Mouse (Mus musculus) intestine, embryonic 15.5 days (tissue): ENCODE results near the gene Mycbp2. TPM values are rescaled to one million over a fixed set of nuclear protein-coding genes. Genes with fewer than 3 reads are reported as not detected.

Experiments used
- ATAC-seq: fragments of 200-750 bp; cut with Nextera tagmentation; 2 replicates; pipeline ENCODE4 v1.8.0; 2017; ENCODE audit warnings: moderate TSS enrichment, moderate library complexity
- H3K27ac ChIP-seq: fragments of 300-500 bp; sonication (generic); 2 replicates; pipeline ENCODE4 v1.5.1; 2015; ENCODE audit warnings: mild to moderate bottlenecking, inconsistent platforms
- H3K27me3 ChIP-seq: fragments of 300-500 bp; sonication (generic); replicated peaks from 2 replicates; pipeline ENCODE4 v1.6.1; 2015; ENCODE audit warnings: inconsistent platforms
- H3K36me3 ChIP-seq: fragments of 300-500 bp; sonication (generic); 2 replicates; pipeline ENCODE4 v1.6.1; 2015; ENCODE audit warnings: inconsistent platforms
- H3K4me1 ChIP-seq: fragments of 300-500 bp; sonication (generic); replicated peaks from 2 replicates; pipeline ENCODE4 v1.6.1; 2015; ENCODE audit warnings: inconsistent platforms
- H3K4me2 ChIP-seq: fragments of 300-500 bp; sonication (generic); replicated peaks from 2 replicates; pipeline ENCODE4 v1.6.1; 2015; ENCODE audit warnings: mild to moderate bottlenecking, inconsistent platforms
- H3K4me3 ChIP-seq: fragments of 300-500 bp; sonication (generic); replicated peaks from 2 replicates; pipeline ENCODE4 v1.5.1; 2015; ENCODE audit warnings: inconsistent platforms
- H3K9ac ChIP-seq: fragments of 300-500 bp; sonication (generic); 2 replicates; pipeline ENCODE4 v1.6.1; 2015; ENCODE audit warnings: inconsistent platforms
- H3K9me3 ChIP-seq: fragments of 300-500 bp; sonication (generic); 2 replicates; pipeline ENCODE4 v1.6.1; 2016; ENCODE audit warnings: inconsistent platforms
- WGBS: fragments of 180-500 bp; shearing (Covaris S2); methylation state at CpG from one replicate; pipeline ENCODE4 v1.1.7; 2015; 5-methylcytosine and 5-hydroxymethylcytosine counted together
- polyA plus RNA-seq: library from polyadenylated mRNA; unstranded; fragments of >200 nt; fragmentation: Nextera tagmentation; extraction: Ambion mirVana; gene quantifications from 2 replicates; pipeline ENCODE4 v1.2.1, GENCODE M21; 2015

The Mycbp2 gene
- polyA plus RNA-seq, 1 experiment from 2014 or later, result 16.9 TPM

GRCm38 (mm10) chr14:103098587-103099235, 247.9 kb downstream of the Mycbp2 start:
- peak overlapping the region; percentile 61 for H3K4me2 ChIP-seq
- peak overlapping the region; percentile 88 for H3K4me3 ChIP-seq
- peaks cover 15% of the 10 kb centered on the region; the same call in 1 of the 2 replicates for H3K4me1 ChIP-seq
- 1% methylated on average over 51 of the region's 86 CpGs for WGBS
- H3K27me3 ChIP-seq, result no peaks in the 10 kb centered on the region
- H3K9me3 ChIP-seq, result no peaks in the 10 kb centered on the region
- peak overlapping the region; percentile 98 for H3K9ac ChIP-seq
- H3K36me3 ChIP-seq, result no peaks in the 10 kb centered on the region
- peak overlapping the region; percentile 99 for H3K27ac ChIP-seq
- ATAC-seq, result peak; percentile 87

GRCm38 (mm10) chr14:103098213-103098586, 248.4 kb downstream of the Mycbp2 start:
- WGBS, result under 1% methylated on average over 2 of the region's 2 CpGs
- Histone ChIP-seq H3K4me3 (peak overlapping the region; percentile 88), H3K4me2 (peak overlapping the region; percentile 61), H3K36me3 (no peaks in the 10 kb centered on the region), H3K4me1 (peaks cover 19% of the 10 kb centered on the region), H3K27me3 (no peaks in the 10 kb centered on the region), H3K9me3 (no peaks in the 10 kb centered on the region), H3K9ac (peak overlapping the region; percentile 98), H3K27ac (peak overlapping the region; percentile 99; the same call in 1 of the 2 replicates)
- ATAC-seq, result no peak

GRCm38 (mm10) chr14:103096621-103097020, 250.0 kb downstream of the Mycbp2 start:
- H3K4me3 ChIP-seq, result no peak overlapping the region
- H3K36me3 ChIP-seq, result no peaks in the 10 kb centered on the region
- no peaks in the 10 kb centered on the region for H3K27me3 ChIP-seq
- 71% methylated on average over 6 of the region's 6 CpGs for WGBS
- H3K27ac ChIP-seq, result no peak overlapping the region
- peak overlapping the region; percentile 28; the same call in 1 of the 2 replicates for H3K4me2 ChIP-seq
- H3K4me1 ChIP-seq, result peaks cover 28% of the 10 kb centered on the region
- H3K9me3 ChIP-seq, result no peaks in the 10 kb centered on the region
- no peak for ATAC-seq
- no peak overlapping the region for H3K9ac ChIP-seq

GRCm38 (mm10) chr14:103095826-103096225, 250.8 kb downstream of the Mycbp2 start:
- Histone ChIP-seq H3K4me2 (no peak overlapping the region), H3K36me3 (0 out of 2 replicates have a peak, but pooled peaks cover 4% of the 10 kb centered on the region), H3K4me3 (no peak overlapping the region), H3K27ac (no peak overlapping the region), H3K4me1 (peaks cover 29% of the 10 kb centered on the region), H3K9ac (no peak overlapping the region), H3K9me3 (no peaks in the 10 kb centered on the region), H3K27me3 (no peaks in the 10 kb centered on the region)
- no peak for ATAC-seq
- WGBS, result 84% methylated on average over 8 of the region's 8 CpGs

GRCm38 (mm10) chr14:103095036-103095435, 251.6 kb downstream of the Mycbp2 start:
- no peak for ATAC-seq
- H3K4me1 ChIP-seq, result peaks cover 27% of the 10 kb centered on the region
- no peak overlapping the region for H3K27ac ChIP-seq
- H3K27me3 ChIP-seq, result no peaks in the 10 kb centered on the region
- H3K9ac ChIP-seq, result no peak overlapping the region
- 91% methylated on average over 8 of the region's 8 CpGs for WGBS
- 0 out of 2 replicates have a peak, but pooled peaks cover 4% of the 10 kb centered on the region for H3K36me3 ChIP-seq
- no peak overlapping the region for H3K4me3 ChIP-seq
- H3K9me3 ChIP-seq, result no peaks in the 10 kb centered on the region
- H3K4me2 ChIP-seq, result no peak overlapping the region

- no peak overlapping the region for H3K4me2 ChIP-seq
- peaks cover 27% of the 10 kb centered on the region for H3K4me1 ChIP-seq
- H3K9me3 ChIP-seq, result no peaks in the 10 kb centered on the region
- H3K9ac ChIP-seq, result no peak overlapping the region
- no peaks in the 10 kb centered on the region for H3K27me3 ChIP-seq
- H3K27ac ChIP-seq, result 0 out of 2 replicates have a peak overlapping the region, but pooled peaks have one; percentile 13
- no peak overlapping the region for H3K4me3 ChIP-seq
- ATAC-seq, result peak; percentile 67
- peaks cover 4% of the 10 kb centered on the region; the same call in 1 of the 2 replicates for H3K36me3 ChIP-seq
- WGBS, result 43% methylated on average over 4 of the region's 4 CpGs
These were observed 252.9 kb downstream of the Mycbp2 start for GRCm38 (mm10) chr14:103093670-103094069.

- WGBS, result 67% methylated on average over 3 of the region's 3 CpGs
- Histone ChIP-seq H3K27ac (0 out of 2 replicates have a peak overlapping the region, but pooled peaks have one; percentile 13), H3K9me3 (no peaks in the 10 kb centered on the region), H3K4me3 (no peak overlapping the region), H3K4me2 (no peak overlapping the region), H3K4me1 (peaks cover 27% of the 10 kb centered on the region), H3K27me3 (no peaks in the 10 kb centered on the region), H3K36me3 (peaks cover 4% of the 10 kb centered on the region; the same call in 1 of the 2 replicates), H3K9ac (no peak overlapping the region)
- no peak for ATAC-seq
These were observed 253.4 kb downstream of the Mycbp2 start for GRCm38 (mm10) chr14:103093236-103093635.

GRCm38 (mm10) chr14:103088624-103089023, 258.0 kb downstream of the Mycbp2 start:
- 64% methylated on average over 6 of the region's 6 CpGs for WGBS
- 0 out of 2 replicates have a peak, but pooled peaks have one; percentile 16 for ATAC-seq
- Histone ChIP-seq H3K27me3 (no peaks in the 10 kb centered on the region), H3K9ac (no peak overlapping the region), H3K36me3 (peaks cover 15% of the 10 kb centered on the region), H3K4me3 (no peak overlapping the region), H3K4me1 (peaks cover 19% of the 10 kb centered on the region), H3K9me3 (no peaks in the 10 kb centered on the region), H3K27ac (no peak overlapping the region), H3K4me2 (no peak overlapping the region)

GRCm38 (mm10) chr14:103087846-103088245, 258.8 kb downstream of the Mycbp2 start:
- Histone ChIP-seq H3K9me3 (no peaks in the 10 kb centered on the region), H3K4me3 (no peak overlapping the region), H3K4me1 (peaks cover 13% of the 10 kb centered on the region), H3K9ac (no peak overlapping the region), H3K27me3 (no peaks in the 10 kb centered on the region), H3K36me3 (peaks cover 19% of the 10 kb centered on the region), H3K4me2 (no peak overlapping the region), H3K27ac (no peak overlapping the region)
- peak; percentile 21; the same call in 1 of the 2 replicates for ATAC-seq
- 46% methylated on average over 5 of the region's 5 CpGs for WGBS

- H3K27ac ChIP-seq, result no peak overlapping the region
- 84% methylated on average over 4 of the region's 4 CpGs for whole genome bisulfite sequencing
- peak; percentile 51; the same call in 1 of the 2 replicates for ATAC-seq
- no peaks in the 10 kb centered on the region for H3K27me3 ChIP-seq
- H3K4me3 ChIP-seq, result no peak overlapping the region
- no peaks in the 10 kb centered on the region for H3K9me3 ChIP-seq
- peaks cover 19% of the 10 kb centered on the region for H3K36me3 ChIP-seq
- H3K4me1 ChIP-seq, result peaks cover 9% of the 10 kb centered on the region
- H3K4me2 ChIP-seq, result no peak overlapping the region
- no peak overlapping the region for H3K9ac ChIP-seq
These were observed 259.8 kb downstream of the Mycbp2 start for GRCm38 (mm10) chr14:103086671-103087324.

GRCm38 (mm10) chr14:103085840-103086533, 260.6 kb downstream of the Mycbp2 start:
- Histone ChIP-seq H3K4me2 (no peak overlapping the region), H3K4me3 (no peak overlapping the region), H3K36me3 (peaks cover 17% of the 10 kb centered on the region), H3K27ac (no peak overlapping the region), H3K9me3 (no peaks in the 10 kb centered on the region), H3K9ac (no peak overlapping the region), H3K27me3 (no peaks in the 10 kb centered on the region), H3K4me1 (0 out of 2 replicates have a peak, but pooled peaks cover 6% of the 10 kb centered on the region)
- 42% methylated on average over 1 of the region's 1 CpGs for WGBS
- no peak for ATAC-seq
